Mouse (Mus musculus) small intestine, adult 2 months (tissue): ENCODE data around the gene Pde7b.

Experiments
- CTCF ChIP-seq: fragments of 200-500 bp; IDR thresholded peaks from 2 replicates; pipeline ENCODE4 v1.5.1; 2012; ENCODE audit warnings: low read depth, mild to moderate bottlenecking, control low read depth, inconsistent platforms, low read length, moderate library complexity, mixed read lengths; ENCODE audit not compliant: insufficient replicate concordance, insufficient read length; ENCODE audit errors: extremely low read depth
- POLR2A ChIP-seq: fragments of 200-500 bp; IDR thresholded peaks from 2 replicates; pipeline ENCODE4 v1.6.1; 2012; ENCODE audit warnings: low read depth, mild to moderate bottlenecking, control low read depth, inconsistent platforms, low read length, moderate library complexity

DNA sequence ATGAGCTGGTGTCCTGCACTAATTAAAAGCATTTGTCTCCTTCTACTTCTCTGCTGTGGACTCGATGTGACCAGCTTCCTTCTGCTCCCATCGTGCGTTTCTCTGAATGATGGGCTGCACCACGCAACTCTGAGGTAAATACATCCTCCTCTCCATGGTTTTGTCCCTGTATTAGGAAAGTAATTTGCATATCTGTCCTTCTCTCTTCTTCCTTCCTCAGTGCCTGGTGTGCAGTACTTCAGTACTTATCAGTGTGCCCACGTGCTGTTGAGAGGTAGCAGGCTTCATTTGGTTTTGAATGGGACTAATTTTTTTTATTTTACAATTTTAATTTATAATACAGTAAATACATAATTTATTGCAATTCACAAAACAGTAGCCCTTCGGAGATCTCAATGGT, 33.4 kb upstream of the Pde7b start:
- TF ChIP-seq CTCF (no peak), POLR2A (no peak)
